Mouse (Mus musculus) CH12.LX (cell line): ENCODE measurements around the gene Gm49396. TPM values are rescaled to one million over a fixed set of nuclear protein-coding genes. Genes with fewer than 3 reads are reported as not detected.

Source experiments
- DNase-seq: peaks from one replicate; pipeline ENCODE4 v3.0.0-alpha.2; 2013; ENCODE audit errors: extremely low read depth
- H3K27ac ChIP-seq: 2 replicates; pipeline ENCODE4 v1.5.1; 2012; ENCODE audit warnings: low read depth, mild to moderate bottlenecking, control low read depth, moderate library complexity; ENCODE audit not compliant: insufficient read depth
- H3K27me3 ChIP-seq: replicated peaks from 2 replicates; pipeline ENCODE3; 2012; ENCODE audit warnings: inconsistent platforms
- H3K36me3 ChIP-seq, 2 experiments: replicated peaks in 1 of 2; 2 replicates each; pipeline versions ENCODE3 to v1.6.1; 2012; ENCODE audit warnings: inconsistent platforms in 1 of 2, low read length in 1 of 2, mild to moderate bottlenecking in 1 of 2, mixed read lengths in 1 of 2, moderate library complexity in 1 of 2; ENCODE audit not compliant: control insufficient read depth in 1 of 2, insufficient read depth in 1 of 2
- H3K4me1 ChIP-seq, 2 experiments: 2 replicates each; pipeline ENCODE4 v1.6.1; 2012; ENCODE audit warnings: inconsistent platforms in 1 of 2, moderate library complexity in 1 of 2; ENCODE audit not compliant: insufficient read depth in 2 of 2, control insufficient read depth in 1 of 2
- H3K4me2 ChIP-seq: 2 replicates; pipeline ENCODE4 v1.6.1; 2012; ENCODE audit warnings: low read depth, mild to moderate bottlenecking, control low read depth; ENCODE audit not compliant: poor library complexity, insufficient read depth, severe bottlenecking
- H3K4me3 ChIP-seq, 3 experiments: fragments of 150-350 bp in 1 of 3; sonication (generic) in 1 of 3; replicated peaks in 1 of 3; 2 replicates each; pipeline versions ENCODE3 to v1.5.1; 2011 to 2012; ENCODE audit warnings: low read depth in 2 of 3, low read length in 2 of 3, mild to moderate bottlenecking in 2 of 3, moderate library complexity in 2 of 3, control low read depth in 1 of 3, improper control_type of control experiment in 1 of 3, inconsistent platforms in 1 of 3, mixed read lengths in 1 of 3; ENCODE audit not compliant: poor library complexity in 1 of 3
- H3K79me2 ChIP-seq: replicated peaks from 2 replicates; pipeline ENCODE4 v1.6.1; 2012; ENCODE audit warnings: mild to moderate bottlenecking, moderate library complexity; ENCODE audit not compliant: control insufficient read depth, poor library complexity, insufficient read depth, severe bottlenecking; ENCODE audit errors: extremely low read depth
- H3K9ac ChIP-seq: 2 replicates; pipeline ENCODE4 v1.6.1; 2012; ENCODE audit warnings: low read depth, mild to moderate bottlenecking, control low read depth, moderate library complexity; ENCODE audit not compliant: insufficient read depth
- H3K9me3 ChIP-seq: replicated peaks from 2 replicates; pipeline ENCODE3; 2012; ENCODE audit warnings: low read length, inconsistent platforms, mixed read lengths
- BHLHE40 ChIP-seq: IDR thresholded peaks from 2 replicates; pipeline ENCODE4 v1.6.1; 2011; ENCODE audit warnings: mild to moderate bottlenecking, low read depth, low read length, improper control_type of control experiment
- CHD1 ChIP-seq: IDR thresholded peaks from 2 replicates; pipeline ENCODE4 v1.6.1; 2012; ENCODE audit warnings: low read depth, low read length, improper control_type of control experiment, inconsistent platforms
- CHD2 ChIP-seq: IDR thresholded peaks from 2 replicates; pipeline ENCODE4 v1.6.1; 2011; ENCODE audit warnings: low read length, improper control_type of control experiment
- E2F4 ChIP-seq: IDR thresholded peaks from 2 replicates; pipeline ENCODE4 v1.6.1; 2011; ENCODE audit warnings: low read depth, low read length, improper control_type of control experiment; ENCODE audit not compliant: insufficient replicate concordance
- EP300 ChIP-seq: IDR thresholded peaks from 2 replicates; pipeline ENCODE4 v1.6.1; 2011; ENCODE audit warnings: low read length, improper control_type of control experiment
- GABPA ChIP-seq: IDR thresholded peaks from 2 replicates; pipeline ENCODE4 v1.6.1; 2012; ENCODE audit warnings: low read depth, low read length, improper control_type of control experiment, inconsistent platforms; ENCODE audit not compliant: insufficient replicate concordance
- HCFC1 ChIP-seq: IDR thresholded peaks from 2 replicates; pipeline ENCODE4 v1.6.1; 2012; ENCODE audit warnings: low read depth, mild to moderate bottlenecking, inconsistent platforms, low read length, improper control_type of control experiment
- JUND ChIP-seq: conservative IDR thresholded peaks from 2 replicates; pipeline ENCODE4 v1.6.1; 2011; ENCODE audit warnings: low read depth, low read length, improper control_type of control experiment
- KAT2A ChIP-seq: IDR thresholded peaks from 2 replicates; pipeline ENCODE4 v1.6.1; 2012; ENCODE audit warnings: low read length, improper control_type of control experiment, inconsistent platforms; ENCODE audit not compliant: insufficient replicate concordance
- MAFK ChIP-seq: IDR thresholded peaks from 2 replicates; pipeline ENCODE4 v1.6.1; 2011; ENCODE audit warnings: low read length, improper control_type of control experiment; ENCODE audit not compliant: insufficient replicate concordance
- MAX ChIP-seq: IDR thresholded peaks from 2 replicates; pipeline ENCODE4 v1.6.1; 2011; ENCODE audit warnings: low read length, improper control_type of control experiment
- MXI1 ChIP-seq: IDR thresholded peaks from 2 replicates; pipeline ENCODE4 v1.6.1; 2011; ENCODE audit warnings: mild to moderate bottlenecking, low read depth, low read length, improper control_type of control experiment
- MYC ChIP-seq: IDR thresholded peaks from 2 replicates; pipeline ENCODE4 v1.6.1; 2011; ENCODE audit warnings: low read depth, mild to moderate bottlenecking, improper control_type of control experiment, low read length
- NRF1 ChIP-seq: IDR thresholded peaks from 2 replicates; pipeline ENCODE4 v1.6.1; 2014; ENCODE audit warnings: low read depth, mild to moderate bottlenecking, inconsistent platforms, low read length, improper control_type of control experiment, moderate library complexity
- POLR2A ChIP-seq: IDR thresholded peaks from 2 replicates; pipeline ENCODE4 v1.6.1; 2011; ENCODE audit warnings: low read depth, mild to moderate bottlenecking, improper control_type of control experiment, low read length
- RAD21 ChIP-seq: IDR thresholded peaks from 2 replicates; pipeline ENCODE4 v1.6.1; 2011; ENCODE audit warnings: low read depth, mild to moderate bottlenecking, low read length, improper control_type of control experiment, moderate library complexity
- ZKSCAN1 ChIP-seq: IDR thresholded peaks from 2 replicates; pipeline ENCODE4 v1.6.1; 2012; ENCODE audit warnings: low read depth, inconsistent platforms, low read length, improper control_type of control experiment, borderline replicate concordance
- ZMIZ1 ChIP-seq: IDR thresholded peaks from 2 replicates; pipeline ENCODE4 v1.6.1; 2012; ENCODE audit warnings: low read depth, mild to moderate bottlenecking, inconsistent platforms, low read length, improper control_type of control experiment
- dilution Hi-C: fragments of 300-500 bp; cut with MboI; formaldehyde crosslinking; loops from 2 replicates; pipeline ENCODE4 v1.14.3; 2020; ENCODE audit warnings: low sequenced_read_pairs; ENCODE audit not compliant: extremely low pct_unique_long_range_greater_than_20kb, extremely low pct_ligation_motif_present
- in situ Hi-C: fragments of 300-500 bp; cut with MboI; formaldehyde crosslinking; loops from 3 replicates; pipeline ENCODE4 v1.14.3; 2019; ENCODE audit warnings: low sequenced_read_pairs, low pct_ligation_motif_present, low pct_unique_long_range_greater_than_20kb, mixed read lengths
- polyA plus RNA-seq: library from polyadenylated mRNA; unstranded; fragments of >175 nt; gene quantifications from 2 replicates; pipeline ENCODE4 v1.2.1, GENCODE M21; 2012; ENCODE audit warnings: low read depth; ENCODE audit not compliant: insufficient read length
- total RNA-seq, 2 experiments: library from RNA; depleted of rRNA; stranded (reverse); fragments of 300-350 nt in 1 of 2; fragments of >200 nt in 1 of 2; gene quantifications; 2 replicates each; pipeline ENCODE4 v1.2.3; 2012 to 2014

The Gm49396 gene
- total and polyA plus RNA-seq, 3 experiments, result 1.9 to 3.3 (median 2.7) TPM

DNA sequence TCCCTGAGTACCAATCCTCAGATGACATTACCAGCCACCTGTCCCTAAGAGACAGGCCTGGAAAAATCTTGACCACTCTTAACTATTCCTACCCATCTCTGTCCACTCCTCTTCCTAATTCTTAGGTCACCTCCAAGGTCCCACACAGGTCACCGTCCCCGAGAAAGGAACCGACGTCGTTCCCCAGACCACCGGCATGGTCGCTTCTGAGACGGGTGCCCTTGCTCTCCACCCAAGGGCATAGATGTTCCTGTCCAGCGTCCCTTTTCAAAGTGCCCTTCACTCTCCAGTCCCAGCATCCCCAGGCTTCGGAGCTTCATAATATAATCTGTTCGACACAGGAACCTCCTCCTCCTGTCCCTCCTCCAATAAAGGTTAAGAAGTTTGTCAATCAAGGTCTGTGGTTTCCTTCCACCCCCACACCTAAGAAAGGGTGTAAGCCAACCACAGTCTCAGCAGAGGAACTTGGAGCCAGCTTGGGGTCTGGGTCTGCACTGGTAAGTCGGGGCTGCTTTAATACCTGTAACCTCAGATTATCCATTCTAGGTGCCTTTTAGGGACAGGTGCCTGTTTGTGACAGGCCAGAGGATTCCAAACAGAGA, 1.9 kb downstream of the Gm49396 start, which contains the start of gene Igflr1:
Gene Igflr1, plus strand, starts transcription at position 458 of the 602 bp plus-strand sequence.
- H3K79me2 ChIP-seq, result peaks cover 11% of the 10 kb centered on the region
- H3K27me3 ChIP-seq, result no peaks in the 10 kb centered on the region
- peaks cover 7 to 19% of the 10 kb centered on the region in 2 experiments; a peak in 3 of 4 replicates for H3K4me1 ChIP-seq
- in situ Hi-C loops (no loop called here), dilution Hi-C loops (no loop called here)
- TF ChIP-seq MAX, result no peak
- no peak for TF ChIP-seq RAD21
- no peak for TF ChIP-seq ZKSCAN1
- no peak for TF ChIP-seq E2F4
- TF ChIP-seq ZMIZ1, result no peak
- TF ChIP-seq KAT2A, result no peak
- no peak for TF ChIP-seq JUND
- no peak within 1 kb of the TSS; the same call in 1 of the 2 replicates for H3K27ac ChIP-seq
- no peak within 1 kb of the TSS for H3K9ac ChIP-seq
- no peak for DNase-seq
- H3K4me2 ChIP-seq, result no peak within 1 kb of the TSS
- H3K9me3 ChIP-seq, result no peaks in the 10 kb centered on the region
- H3K36me3 ChIP-seq, result peaks cover 45 to 65% of the 10 kb centered on the region in 2 experiments
- H3K4me3 ChIP-seq, result no peak within 1 kb of the TSS

DNA sequence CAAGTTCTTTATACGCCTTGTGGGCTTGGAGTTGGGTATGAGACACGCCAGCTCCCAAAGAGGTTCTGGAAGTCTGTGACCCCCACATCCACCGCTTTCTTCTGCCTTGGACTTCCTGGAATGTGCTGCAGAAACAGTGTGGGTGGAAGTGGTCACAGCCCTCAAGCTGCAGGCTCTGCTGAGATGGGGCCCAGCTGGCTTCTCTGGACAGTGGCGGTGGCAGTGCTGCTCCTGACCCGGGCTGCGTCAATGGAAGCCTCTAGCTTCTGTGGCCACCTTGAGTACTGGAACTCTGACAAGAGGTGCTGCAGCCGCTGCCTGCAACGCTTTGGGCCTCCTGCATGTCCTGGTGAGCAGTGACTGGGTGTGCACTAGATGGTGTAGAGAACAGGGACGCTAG, 2.9 kb downstream of the Gm49396 start:
- in situ Hi-C loops (no loop called here), dilution Hi-C loops (no loop called here)
- no peak overlapping the region for H3K4me3 ChIP-seq
- no peak overlapping the region for H3K4me2 ChIP-seq
- TF ChIP-seq ZKSCAN1, result no peak
- no peak for TF ChIP-seq GABPA
- TF ChIP-seq CHD2, result no peak
- no peak for TF ChIP-seq MXI1
- TF ChIP-seq MYC, result no peak
- no peak for TF ChIP-seq HCFC1
- TF ChIP-seq BHLHE40, result no peak
- TF ChIP-seq EP300, result no peak
- no peak for TF ChIP-seq CHD1
- TF ChIP-seq KAT2A, result no peak
- TF ChIP-seq MAFK, result no peak
- TF ChIP-seq MAX, result no peak
- TF ChIP-seq NRF1, result no peak
- no peak for TF ChIP-seq RAD21
- no peak for TF ChIP-seq POLR2A
- H3K4me1 ChIP-seq, result peaks cover 7 to 15% of the 10 kb centered on the region in 2 experiments; a peak in 3 of 4 replicates
- peaks cover 53 to 72% of the 10 kb centered on the region in 2 experiments for H3K36me3 ChIP-seq
- no peak overlapping the region; the same call in 1 of the 2 replicates for H3K27ac ChIP-seq
- DNase-seq, result no peak
- H3K9me3 ChIP-seq, result no peaks in the 10 kb centered on the region
- H3K9ac ChIP-seq, result no peak overlapping the region
- H3K79me2 ChIP-seq, result peaks cover 11% of the 10 kb centered on the region
- H3K27me3 ChIP-seq, result no peaks in the 10 kb centered on the region
